ENCODE assay signal across 8 mouse cellular contexts in the genomic region with DNA sequence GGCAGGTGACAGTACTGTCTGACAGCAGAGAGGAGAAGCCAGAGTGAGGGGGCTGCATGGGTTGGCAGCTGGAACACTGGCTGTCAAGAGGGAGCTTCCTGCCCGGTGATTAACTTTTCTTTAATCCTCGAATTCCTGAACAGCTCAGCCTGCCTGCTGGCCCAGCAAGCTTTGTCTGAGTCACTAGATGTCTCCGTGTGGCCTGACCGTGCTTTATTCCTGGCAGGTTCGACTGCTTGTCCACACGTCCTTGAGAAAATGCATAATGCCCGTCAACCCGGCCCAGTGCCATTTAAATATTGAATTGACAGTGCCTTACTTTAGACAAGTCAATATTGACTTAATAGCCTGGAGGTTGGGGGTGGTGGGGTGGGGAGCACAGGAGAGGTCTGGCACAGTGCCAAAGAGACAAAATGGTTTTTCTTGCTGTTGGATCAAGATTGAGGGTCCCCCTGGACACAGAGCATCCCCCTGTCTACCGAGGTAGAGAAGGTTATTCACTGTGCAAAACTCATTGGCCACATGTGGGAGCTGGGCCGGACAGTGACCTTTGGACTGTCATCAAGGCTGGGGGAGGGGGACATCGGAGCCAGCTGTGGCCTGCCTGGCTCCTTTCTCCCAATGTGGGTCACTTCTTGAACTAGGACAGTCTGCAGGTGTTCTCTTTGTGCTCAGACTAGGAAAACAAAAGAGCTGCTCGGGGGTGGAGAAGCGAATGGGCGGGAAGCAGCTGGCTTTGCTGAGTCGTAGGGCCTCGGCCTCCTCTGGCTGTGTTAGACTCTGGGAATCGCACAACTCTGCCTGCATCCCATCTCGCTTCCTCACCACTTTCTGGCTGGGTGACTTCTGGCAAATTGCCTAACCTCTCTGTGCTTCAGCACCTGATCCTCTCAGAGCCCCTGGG. TPM values are rescaled to one million over a fixed set of nuclear protein-coding genes. Genes with fewer than 3 reads are reported as not detected.
DNase-seq lines count a peak whose midpoint lies in the region; ATAC-seq and TF ChIP-seq lines count a peak whose summit lies in the region.

No protein-coding gene starts in this region.

- no peak overlapping the region for H3K9ac ChIP-seq in forebrain, embryonic 15.5 days (replicated peaks)
- H3K9ac ChIP-seq in heart, embryonic 16.5 days (ENCODE audit: low read length): no peak overlapping the region
- H3K9ac ChIP-seq in neural tube, embryonic 11.5 days (ENCODE audit: low read length): peak overlapping the region; percentile 16

- no peak overlapping the region for H3K4me2 ChIP-seq in forebrain, embryonic 15.5 days (replicated peaks)
- H3K4me2 ChIP-seq in heart, embryonic 16.5 days (ENCODE audit: low read depth, low read length): no peak overlapping the region
- no peak overlapping the region for H3K4me2 ChIP-seq in neural tube, embryonic 11.5 days (ENCODE audit: low read depth)

- TF ChIP-seq CTCF in cerebellum, adult 2 months (IDR thresholded peaks at IDR 0.05; ENCODE audit: borderline replicate concordance, insufficient read depth, low read depth, low read length): no peak

- WGBS in forebrain, embryonic 10.5 days: 7% methylated on average over 18 of the region's 18 CpGs
- WGBS in forebrain, embryonic 15.5 days: 6% methylated on average over 18 of the region's 18 CpGs
- WGBS in cerebellum, adult 2 months: 32% methylated on average over 18 of the region's 18 CpGs
- WGBS in heart, embryonic 16.5 days: 34% methylated on average over 18 of the region's 18 CpGs
- 4% methylated on average over 18 of the region's 18 CpGs for WGBS in neural tube, embryonic 11.5 days

- peak overlapping the region; percentile 16; the same call in 1 of the 2 replicates for H3K4me3 ChIP-seq in forebrain, embryonic 10.5 days
- no peak overlapping the region for H3K4me3 ChIP-seq in forebrain, embryonic 15.5 days
- H3K4me3 ChIP-seq in cerebellum, adult 2 months (replicated peaks; ENCODE audit: insufficient read depth, low read depth, low read length): no peak overlapping the region
- no peak overlapping the region for H3K4me3 ChIP-seq in heart, embryonic 16.5 days (ENCODE audit: low read length)
- no peak overlapping the region for H3K4me3 ChIP-seq in neural tube, embryonic 11.5 days (ENCODE audit: low read depth, low read length)

- H3K4me1 ChIP-seq in forebrain, embryonic 10.5 days: peaks cover 55% of the 10 kb centered on the region
- H3K4me1 ChIP-seq in forebrain, embryonic 15.5 days: peaks cover 25% of the 10 kb centered on the region
- H3K4me1 ChIP-seq in cerebellum, adult 2 months (ENCODE audit: control insufficient read depth, insufficient read depth, low read length): peaks cover 29% of the 10 kb centered on the region
- peaks cover 24% of the 10 kb centered on the region for H3K4me1 ChIP-seq in heart, embryonic 16.5 days (ENCODE audit: control insufficient read depth, insufficient read depth, low read length)
- H3K4me1 ChIP-seq in neural tube, embryonic 11.5 days (ENCODE audit: control insufficient read depth, insufficient read depth, low read length): peaks cover 26% of the 10 kb centered on the region

- peak overlapping the region; percentile 79 for H3K27ac ChIP-seq in forebrain, embryonic 10.5 days
- no peak overlapping the region for H3K27ac ChIP-seq in forebrain, embryonic 15.5 days (replicated peaks)
- no peak overlapping the region for H3K27ac ChIP-seq in cerebellum, adult 2 months (ENCODE audit: insufficient read depth, low read length)
- H3K27ac ChIP-seq in heart, embryonic 16.5 days (ENCODE audit: low read length): 0 out of 2 replicates have a peak overlapping the region, but pooled peaks have one; percentile 9
- no peak overlapping the region for H3K27ac ChIP-seq in neural tube, embryonic 11.5 days (ENCODE audit: low read depth, low read length)

- no peaks in the 10 kb centered on the region for H3K9me3 ChIP-seq in forebrain, embryonic 10.5 days
- H3K9me3 ChIP-seq in forebrain, embryonic 15.5 days: no peaks in the 10 kb centered on the region
- no peaks in the 10 kb centered on the region for H3K9me3 ChIP-seq in heart, embryonic 16.5 days (replicated peaks; ENCODE audit: control insufficient read depth, low read length)
- H3K9me3 ChIP-seq in neural tube, embryonic 11.5 days (ENCODE audit: control insufficient read depth, low read length): no peaks in the 10 kb centered on the region

- peak; percentile 50 for DNase-seq in forebrain, embryonic 10.5 days (ENCODE audit: extremely low spot score, low spot score)
- DNase-seq in cerebellum, adult 2 months: peak; percentile 53 to 69
- peak; percentile 74 to 75 for DNase-seq in kidney, postnatal 36 days
- DNase-seq in neural tube, embryonic 11.5 days (ENCODE audit: low spot score): peak; percentile 62
- no peak for DNase-seq in thymus, postnatal 25 days
- no peak for DNase-seq in frontal cortex, postnatal 25 days (ENCODE audit: low spot score in 2 of 2)

- no peak for TF ChIP-seq POLR2A in cerebellum, adult 2 months (IDR thresholded peaks at IDR 0.05; ENCODE audit: borderline replicate concordance, insufficient read depth, low read length)

- ATAC-seq in forebrain, embryonic 15.5 days (replicated peaks): no peak
- ATAC-seq in heart, embryonic 16.5 days (replicated peaks; ENCODE audit: extremely low read depth, insufficient read depth, low FRiP score): no peak; the same call in 1 of the 2 replicates
- peak; percentile 22; the same call in 1 of the 2 replicates for ATAC-seq in neural tube, embryonic 11.5 days (ENCODE audit: insufficient read depth, low FRiP score, low TSS enrichment)

- no peaks in the 10 kb centered on the region for H3K36me3 ChIP-seq in forebrain, embryonic 10.5 days (replicated peaks)
- no peaks in the 10 kb centered on the region for H3K36me3 ChIP-seq in forebrain, embryonic 15.5 days
- H3K36me3 ChIP-seq in heart, embryonic 16.5 days (ENCODE audit: control insufficient read depth, insufficient read depth): no peaks in the 10 kb centered on the region
- H3K36me3 ChIP-seq in neural tube, embryonic 11.5 days (ENCODE audit: control insufficient read depth, insufficient read depth, low read length): no peaks in the 10 kb centered on the region

- H3K27me3 ChIP-seq in forebrain, embryonic 10.5 days (ENCODE audit: poor library complexity, severe bottlenecking): peaks cover 98% of the 10 kb centered on the region
- H3K27me3 ChIP-seq in forebrain, embryonic 15.5 days: peaks cover 4% of the 10 kb centered on the region; the same call in 1 of the 2 replicates
- H3K27me3 ChIP-seq in cerebellum, adult 2 months (ENCODE audit: control insufficient read depth, insufficient read depth, low read length): no peaks in the 10 kb centered on the region
- no peaks in the 10 kb centered on the region for H3K27me3 ChIP-seq in heart, embryonic 16.5 days (ENCODE audit: control insufficient read depth, insufficient read depth, low read length)
- H3K27me3 ChIP-seq in neural tube, embryonic 11.5 days (ENCODE audit: control insufficient read depth, insufficient read depth, low read length): peaks cover 3% of the 10 kb centered on the region; the same call in 1 of the 2 replicates

RNA-seq across cellular contexts. Expression of a gene that starts 30.3 kb away (rescaled TPM):
- polyA plus RNA-seq in forebrain, embryonic 10.5 days (2016; fragmentation: Nextera tagmentation; extraction: Ambion mirVana): 31.7 and 37.3 TPM in 2 replicates
- 50.0 and 53.2 TPM in 2 replicates for polyA plus RNA-seq in forebrain, embryonic 15.5 days (2015; fragmentation: Nextera tagmentation; extraction: Ambion mirVana)
- polyA plus RNA-seq in cerebellum, adult 2 months (2012; rRNA removed): 107 and 110 TPM in 2 replicates
- polyA plus RNA-seq in heart, embryonic 16.5 days (2015; fragmentation: Nextera tagmentation; extraction: Ambion mirVana): 55.2 and 56.5 TPM in 2 replicates
- 44.2 and 48.4 TPM in 2 replicates for polyA plus RNA-seq in neural tube, embryonic 11.5 days (2014; fragmentation: Nextera tagmentation; extraction: Ambion mirVana)

Comparison
In these comparisons a context has a peak if more than half of its experiments do, and no peak if none do; other contexts are left out.
1. H3K27ac ChIP-seq: peak in forebrain, embryonic 10.5 days (single experiment) and heart, embryonic 16.5 days (single experiment); none in forebrain, embryonic 15.5 days (single experiment), cerebellum, adult 2 months (single experiment) and neural tube, embryonic 11.5 days (single experiment).
2. DNase-seq: peak in forebrain, embryonic 10.5 days (single experiment), cerebellum, adult 2 months (2 of 2), kidney, postnatal 36 days (2 of 2) and neural tube, embryonic 11.5 days (single experiment); none in thymus, postnatal 25 days (single experiment) and frontal cortex, postnatal 25 days (0 of 2).